ENCODE assay signal across 25 mouse cellular contexts in the genomic region with DNA sequence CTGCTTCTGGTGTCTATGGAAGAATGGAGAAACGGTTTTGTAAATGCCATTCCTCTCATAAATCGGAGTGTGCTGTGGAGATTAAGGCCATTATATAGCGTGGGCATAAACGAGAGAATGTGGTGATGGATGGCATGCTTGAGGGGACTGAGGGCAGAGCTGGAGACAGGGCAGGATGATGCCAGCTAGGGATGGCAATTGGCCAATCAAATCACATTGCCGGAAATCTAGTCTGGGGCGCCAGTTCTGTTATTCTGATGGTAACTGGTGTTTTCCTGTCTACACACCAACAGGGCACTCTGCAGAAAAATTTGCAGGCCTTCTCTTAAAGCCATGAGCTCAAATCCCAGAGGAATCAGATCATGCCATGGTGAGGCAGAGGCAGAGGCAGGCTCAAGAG.
"Had no signal": no experiment of that assay in that cellular context is flagged by ENCODE, and none has a peak within 500 bp of the region (broad histone marks: within the 10 kb centered on the region; RNA-seq: fewer than 3 reads in every experiment).

No protein-coding gene starts in this region.

- H3K4me1 ChIP-seq: heart, embryonic 13.5 days; heart, embryonic 15.5 days; kidney, embryonic 15.5 days; limb, embryonic 13.5 days; limb, embryonic 15.5 days; liver, embryonic 12.5 days had no signal

- H3K36me3 ChIP-seq: heart, embryonic 13.5 days; heart, embryonic 15.5 days; hindbrain, embryonic 15.5 days; kidney, embryonic 15.5 days; limb, embryonic 15.5 days; liver, embryonic 12.5 days had no signal

- H3K4me2 ChIP-seq: heart, embryonic 11.5 days; heart, embryonic 13.5 days; heart, embryonic 15.5 days; hindbrain, embryonic 13.5 days; hindbrain, embryonic 15.5 days; kidney, embryonic 15.5 days; limb, embryonic 13.5 days; limb, embryonic 15.5 days; liver, embryonic 12.5 days had no signal

- H3K27me3 ChIP-seq: heart, embryonic 13.5 days; heart, embryonic 15.5 days; hindbrain, embryonic 13.5 days; hindbrain, embryonic 15.5 days; kidney, embryonic 15.5 days; limb, embryonic 13.5 days; limb, embryonic 15.5 days; liver, embryonic 12.5 days had no signal

- DNase-seq: gastrocnemius, postnatal 14 days; gastrocnemius, postnatal 36 days; heart, adult 11 months; heart, adult 2 months; heart, postnatal 14 days; heart, postnatal 36 days; kidney, adult 11 months; kidney, adult 2 months; kidney, adult 9 months; kidney, postnatal 14 days; kidney, postnatal 36 days; layer of hippocampus, adult 9-11 months; layer of hippocampus, postnatal 36 days had no signal

- H3K9ac ChIP-seq: heart, embryonic 13.5 days; heart, embryonic 15.5 days; hindbrain, embryonic 13.5 days; hindbrain, embryonic 15.5 days; kidney, embryonic 15.5 days; limb, embryonic 13.5 days; limb, embryonic 15.5 days; liver, embryonic 12.5 days had no signal

- H3K27ac ChIP-seq: heart, adult 2 months; heart, embryonic 13.5 days; heart, embryonic 15.5 days; hindbrain, embryonic 13.5 days; hindbrain, embryonic 15.5 days; hindbrain, postnatal 0 days; kidney, embryonic 15.5 days; kidney, postnatal 0 days; limb, embryonic 13.5 days; limb, embryonic 15.5 days; liver, embryonic 12.5 days had no signal

- H3K4me3 ChIP-seq: heart, adult 2 months; heart, embryonic 13.5 days; heart, embryonic 15.5 days; hindbrain, embryonic 13.5 days; hindbrain, embryonic 15.5 days; kidney, embryonic 15.5 days; limb, embryonic 13.5 days; limb, embryonic 15.5 days; liver, embryonic 12.5 days had no signal

- ATAC-seq: hindbrain, postnatal 0 days; intestine, embryonic 16.5 days; liver, embryonic 12.5 days had no signal

- H3K9me3 ChIP-seq: heart, embryonic 13.5 days; heart, embryonic 15.5 days; hindbrain, embryonic 13.5 days; hindbrain, embryonic 15.5 days; kidney, embryonic 15.5 days; limb, embryonic 13.5 days; limb, embryonic 15.5 days; liver, embryonic 12.5 days had no signal
